Mouse (Mus musculus) midbrain, embryonic 13.5 days (tissue): Measurements from ENCODE around the gene Plk3. TPM values are rescaled to one million over a fixed set of nuclear protein-coding genes. Genes with fewer than 3 reads are reported as not detected.

Experiments
- ATAC-seq: fragments of 200-750 bp; cut with Nextera tagmentation; 2 replicates; pipeline ENCODE4 v1.8.0; 2017; ENCODE audit warnings: mild to moderate bottlenecking, moderate TSS enrichment, moderate library complexity
- H3K27ac ChIP-seq: fragments of 300-500 bp; sonication (generic); 2 replicates; pipeline ENCODE4 v1.5.1; 2015; ENCODE audit warnings: inconsistent platforms, mild to moderate bottlenecking, moderate library complexity
- H3K27me3 ChIP-seq: fragments of 300-500 bp; sonication (generic); 2 replicates; pipeline ENCODE4 v1.6.1; 2015; ENCODE audit warnings: mild to moderate bottlenecking, inconsistent platforms
- H3K36me3 ChIP-seq: fragments of 300-500 bp; sonication (generic); 2 replicates; pipeline ENCODE4 v1.6.1; 2015; ENCODE audit warnings: mild to moderate bottlenecking, inconsistent platforms
- H3K4me1 ChIP-seq: fragments of 300-500 bp; sonication (generic); replicated peaks from 2 replicates; pipeline ENCODE4 v1.6.1; 2015; ENCODE audit warnings: inconsistent platforms
- H3K4me2 ChIP-seq: fragments of 300-500 bp; sonication (generic); replicated peaks from 2 replicates; pipeline ENCODE4 v1.6.1; 2015; ENCODE audit warnings: moderate library complexity, mild to moderate bottlenecking, inconsistent platforms
- H3K4me3 ChIP-seq: fragments of 300-500 bp; sonication (generic); replicated peaks from 2 replicates; pipeline ENCODE4 v1.5.1; 2015; ENCODE audit warnings: mild to moderate bottlenecking, inconsistent platforms
- H3K9ac ChIP-seq: fragments of 300-500 bp; sonication (generic); replicated peaks from 2 replicates; pipeline ENCODE4 v1.6.1; 2015; ENCODE audit warnings: mild to moderate bottlenecking, inconsistent platforms
- H3K9me3 ChIP-seq: fragments of 300-500 bp; sonication (generic); 2 replicates; pipeline ENCODE4 v1.6.1; 2016; ENCODE audit warnings: mild to moderate bottlenecking, inconsistent platforms
- WGBS: fragments of 180-500 bp; shearing (Covaris S2); methylation state at CpG from one replicate; pipeline ENCODE4 v1.1.7; 2015; 5-methylcytosine and 5-hydroxymethylcytosine counted together
- microRNA-seq: library from miRNA; unstranded; fragments of <30 nt; microRNA quantifications from one replicate; pipeline ENCODE4, GENCODE M21; 2016
- polyA plus RNA-seq: library from polyadenylated mRNA; unstranded; fragments of >200 nt; fragmentation: Nextera tagmentation; extraction: Ambion mirVana; gene quantifications from 2 replicates; pipeline ENCODE4 v1.2.1, GENCODE M21; 2015

Plk3 gene
- polyA plus RNA-seq, 1 experiment from 2014 or later: 18.6 TPM

GRCm38 (mm10) chr4:117095551-117096452 lies 38.0 kb downstream of the Plk3 start, which contains the start of gene Ptch2:
Gene Ptch2 (plus strand): TSS chr4:117096075.
- WGBS: under 1% methylated on average over 50 of the region's 50 CpGs
- Histone ChIP-seq H3K4me3 (peak within 1 kb of the TSS; percentile 58), H3K27me3 (peaks cover 51% of the 10 kb centered on the region), H3K9ac (peak within 1 kb of the TSS; percentile 75), H3K4me2 (peak within 1 kb of the TSS; percentile 88), H3K36me3 (no peaks in the 10 kb centered on the region; the same call in 1 of the 2 replicates), H3K4me1 (peaks cover 36% of the 10 kb centered on the region), H3K9me3 (no peaks in the 10 kb centered on the region; the same call in 1 of the 2 replicates), H3K27ac (peak within 1 kb of the TSS; percentile 71)
- ATAC-seq: peak; percentile 89

GRCm38 (mm10) chr4:117094626-117095361 lies 39.0 kb downstream of the Plk3 start:
- Histone ChIP-seq H3K4me3 (no peak overlapping the region), H3K36me3 (no peaks in the 10 kb centered on the region), H3K4me1 (peaks cover 36% of the 10 kb centered on the region), H3K4me2 (no peak overlapping the region), H3K27me3 (peaks cover 49% of the 10 kb centered on the region), H3K27ac (no peak overlapping the region), H3K9ac (no peak overlapping the region), H3K9me3 (no peaks in the 10 kb centered on the region; the same call in 1 of the 2 replicates)
- no peak for ATAC-seq
- 77% methylated on average over 3 of the region's 3 CpGs for WGBS

- H3K9me3 ChIP-seq: no peaks in the 10 kb centered on the region; the same call in 1 of the 2 replicates
- WGBS: 85% methylated on average over 7 of the region's 7 CpGs
- H3K27me3 ChIP-seq: peaks cover 17% of the 10 kb centered on the region
- no peak overlapping the region for H3K4me2 ChIP-seq
- H3K4me3 ChIP-seq: no peak overlapping the region
- no peak overlapping the region for H3K9ac ChIP-seq
- no peak overlapping the region for H3K27ac ChIP-seq
- peaks cover 21% of the 10 kb centered on the region for H3K36me3 ChIP-seq
- ATAC-seq: no peak
- H3K4me1 ChIP-seq: peaks cover 3% of the 10 kb centered on the region
Measured at GRCm38 (mm10) chr4:117090586-117090985, 43.2 kb downstream of the Plk3 start.

GRCm38 (mm10) chr4:117087948-117088640 lies 45.7 kb downstream of the Plk3 start:
- no peaks in the 10 kb centered on the region for H3K4me1 ChIP-seq
- H3K27me3 ChIP-seq: no peaks in the 10 kb centered on the region
- no peak for ATAC-seq
- H3K9me3 ChIP-seq: no peaks in the 10 kb centered on the region; the same call in 1 of the 2 replicates
- no peak overlapping the region for H3K27ac ChIP-seq
- H3K4me3 ChIP-seq: no peak overlapping the region
- no peak overlapping the region for H3K9ac ChIP-seq
- WGBS: 82% methylated on average over 7 of the region's 7 CpGs
- H3K4me2 ChIP-seq: no peak overlapping the region
- peaks cover 29% of the 10 kb centered on the region for H3K36me3 ChIP-seq

Small RNA genes lying within 50 kb of the gene (microRNA-seq; reads per million reads assigned to microRNA genes)
- not detected for gene Gm22398

Other genes starting within 250 kb of the Plk3 start
- 73.4 and 73.6 TPM in 2 replicates for gene Urod, start 139.6 kb downstream of the Plk3 start, polyA plus RNA-seq
- 18.3 and 20.2 TPM in 2 replicates for gene Hectd3, start 138.6 kb downstream of the Plk3 start, polyA plus RNA-seq
- 45.5 and 50.2 TPM in 2 replicates for gene Eif2b3, start 114.6 kb downstream of the Plk3 start, polyA plus RNA-seq
- 7.1 and 7.3 TPM in 2 replicates for gene Ptch2, start 37.9 kb downstream of the Plk3 start, polyA plus RNA-seq
- 3.3 and 3.4 TPM in 2 replicates for gene Btbd19, start 8.2 kb downstream of the Plk3 start, polyA plus RNA-seq
- not detected in 2 replicates for gene Tctex1d4, start 7.2 kb downstream of the Plk3 start, polyA plus RNA-seq
- gene Rps8, start 22.3 kb upstream of the Plk3 start, polyA plus RNA-seq: 558 and 623 TPM in 2 replicates
- gene Kif2c, start 48.7 kb upstream of the Plk3 start, polyA plus RNA-seq: 29.1 and 29.2 TPM in 2 replicates
- gene Tmem53, start 118.0 kb upstream of the Plk3 start, polyA plus RNA-seq: 10.2 and 10.4 TPM in 2 replicates
- gene Armh1, start 118.2 kb upstream of the Plk3 start, polyA plus RNA-seq: 0.31 and 0.83 TPM in 2 replicates